Mouse (Mus musculus) heart, postnatal 0 days (tissue): Measurements from ENCODE around the gene Mpig6b. TPM values are rescaled to one million over a fixed set of nuclear protein-coding genes. Genes with fewer than 3 reads are reported as not detected.

Source experiments
- ATAC-seq: fragments of 200-750 bp; cut with Nextera tagmentation; 2 replicates; pipeline ENCODE4 v1.8.0; 2017; ENCODE audit warnings: low read depth, moderate number of reproducible peaks, moderate library complexity; ENCODE audit not compliant: insufficient read depth
- DNase-seq: peaks from one replicate; pipeline ENCODE4 v3.0.0-alpha.2; 2016; ENCODE audit warnings: low spot score
- H3K27ac ChIP-seq: fragments of 300-500 bp; sonication (generic); 2 replicates; pipeline ENCODE4 v1.5.1; 2014; ENCODE audit warnings: low read depth, mild to moderate bottlenecking
- H3K27me3 ChIP-seq: fragments of 300-500 bp; sonication (generic); 2 replicates; pipeline ENCODE4 v1.6.1; 2014; ENCODE audit warnings: low read length, mixed read lengths; ENCODE audit not compliant: control insufficient read depth, insufficient read depth
- H3K36me3 ChIP-seq: fragments of 300-500 bp; sonication (generic); replicated peaks from 2 replicates; pipeline ENCODE4 v1.6.1; 2014; ENCODE audit warnings: low read length, mixed read lengths; ENCODE audit not compliant: control insufficient read depth, insufficient read depth
- H3K4me1 ChIP-seq: fragments of 300-500 bp; sonication (generic); 2 replicates; pipeline ENCODE4 v1.6.1; 2014; ENCODE audit warnings: antibody characterized with exemption; ENCODE audit not compliant: control insufficient read depth, insufficient read depth
- H3K4me2 ChIP-seq: fragments of 300-500 bp; sonication (generic); 2 replicates; pipeline ENCODE4 v1.6.1; 2014; ENCODE audit warnings: low read depth, mild to moderate bottlenecking, low read length, moderate library complexity
- H3K4me3 ChIP-seq: fragments of 300-500 bp; sonication (generic); 2 replicates; pipeline ENCODE4 v1.5.1; 2014; ENCODE audit warnings: low read depth, low read length
- H3K9ac ChIP-seq: fragments of 300-500 bp; sonication (generic); replicated peaks from 2 replicates; pipeline ENCODE4 v1.6.1; 2014; ENCODE audit warnings: low read depth, low read length, mixed read lengths
- H3K9me3 ChIP-seq: fragments of 300-500 bp; sonication (generic); replicated peaks from 2 replicates; pipeline ENCODE4 v1.6.1; 2016; ENCODE audit warnings: low read length; ENCODE audit not compliant: control insufficient read depth
- CTCF ChIP-seq: IDR thresholded peaks from 2 replicates; pipeline ENCODE4 v1.5.1; 2016; ENCODE audit warnings: antibody characterized with exemption, control low read depth, low read depth
- EP300 ChIP-seq: IDR thresholded peaks from 2 replicates; pipeline ENCODE4 v1.6.1; 2016; ENCODE audit warnings: antibody characterized with exemption, low read depth
- WGBS: fragments of 180-500 bp; shearing (Covaris S2); extraction: QIAGEN DNeasy Blood & Tissue Kit; methylation state at CpG from one replicate; pipeline ENCODE4 v1.1.7; 2014; 5-methylcytosine and 5-hydroxymethylcytosine counted together
- polyA plus RNA-seq: library from polyadenylated mRNA; unstranded; fragments of >200 nt; fragmentation: Nextera tagmentation; extraction: Ambion mirVana; gene quantifications from 2 replicates; pipeline ENCODE4 v1.2.1, GENCODE M21; 2015
- total RNA-seq: library from RNA; depleted of rRNA; stranded (reverse); fragments of >200 nt; gene quantifications from 2 replicates; pipeline ENCODE4 v1.2.3, GENCODE M21; 2014; ENCODE audit warnings: low replicate concordance

Gene Mpig6b
- total and polyA plus RNA-seq, 2 experiments from 2014 or later: 0.15 TPM; not detected in 1

GRCm38 (mm10) chr17:35082841-35083576 is 17.0 kb upstream of the Mpig6b start:
- no peak for ATAC-seq
- Histone ChIP-seq H3K27ac (no peak overlapping the region), H3K9me3 (no peaks in the 10 kb centered on the region), H3K27me3 (no peaks in the 10 kb centered on the region; the same call in 1 of the 2 replicates), H3K9ac (no peak overlapping the region), H3K36me3 (no peaks in the 10 kb centered on the region), H3K4me1 (0 out of 2 replicates have a peak, but pooled peaks cover 5% of the 10 kb centered on the region), H3K4me2 (no peak overlapping the region), H3K4me3 (no peak overlapping the region)
- no peak for TF ChIP-seq EP300
- no peak for TF ChIP-seq CTCF
- 77% methylated on average over 16 of the region's 16 CpGs for WGBS
- no peak for DNase-seq

GRCm38 (mm10) chr17:35080710-35081109 is 14.7 kb upstream of the Mpig6b start:
- H3K9me3 ChIP-seq: no peaks in the 10 kb centered on the region
- H3K36me3 ChIP-seq: no peaks in the 10 kb centered on the region
- no peaks in the 10 kb centered on the region; the same call in 1 of the 2 replicates for H3K27me3 ChIP-seq
- H3K4me3 ChIP-seq: no peak overlapping the region
- DNase-seq (no peak), ATAC-seq (no peak)
- no peak overlapping the region for H3K4me2 ChIP-seq
- H3K4me1 ChIP-seq: peaks cover 15% of the 10 kb centered on the region; the same call in 1 of the 2 replicates
- 90% methylated on average over 4 of the region's 4 CpGs for WGBS
- no peak overlapping the region for H3K9ac ChIP-seq
- TF ChIP-seq EP300 (no peak), CTCF (no peak)
- H3K27ac ChIP-seq: no peak overlapping the region

DNA sequence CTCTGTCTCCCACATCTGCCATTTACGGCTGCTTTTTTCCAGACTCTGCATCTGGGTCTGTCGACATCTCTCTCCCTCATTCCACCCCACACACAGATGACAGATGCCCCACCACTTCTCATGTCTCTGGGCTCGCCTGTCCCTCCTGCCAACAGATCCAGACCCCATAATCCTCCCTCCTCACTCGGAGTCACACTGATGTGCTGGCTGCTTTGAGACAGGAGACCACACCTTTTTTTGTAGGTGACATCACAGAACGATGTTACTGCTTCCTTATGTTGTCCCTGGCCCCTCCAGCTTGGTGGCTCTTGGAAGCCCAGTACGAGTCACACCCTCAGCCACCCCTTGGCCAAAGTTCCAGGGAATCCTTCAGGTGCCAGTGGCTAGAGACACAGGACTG is 14.3 kb upstream of the Mpig6b start:
- ATAC-seq (no peak), DNase-seq (no peak)
- WGBS: 34% methylated on average over 6 of the region's 6 CpGs
- H3K4me1 ChIP-seq: peaks cover 15% of the 10 kb centered on the region; the same call in 1 of the 2 replicates
- H3K4me2 ChIP-seq: peak overlapping the region; percentile 42; the same call in 1 of the 2 replicates
- H3K9ac ChIP-seq: no peak overlapping the region
- H3K36me3 ChIP-seq: no peaks in the 10 kb centered on the region
- no peak overlapping the region for H3K4me3 ChIP-seq
- H3K27ac ChIP-seq: no peak overlapping the region
- TF ChIP-seq CTCF: no peak
- TF ChIP-seq EP300: no peak
- H3K27me3 ChIP-seq: no peaks in the 10 kb centered on the region; the same call in 1 of the 2 replicates
- H3K9me3 ChIP-seq: no peaks in the 10 kb centered on the region

DNA sequence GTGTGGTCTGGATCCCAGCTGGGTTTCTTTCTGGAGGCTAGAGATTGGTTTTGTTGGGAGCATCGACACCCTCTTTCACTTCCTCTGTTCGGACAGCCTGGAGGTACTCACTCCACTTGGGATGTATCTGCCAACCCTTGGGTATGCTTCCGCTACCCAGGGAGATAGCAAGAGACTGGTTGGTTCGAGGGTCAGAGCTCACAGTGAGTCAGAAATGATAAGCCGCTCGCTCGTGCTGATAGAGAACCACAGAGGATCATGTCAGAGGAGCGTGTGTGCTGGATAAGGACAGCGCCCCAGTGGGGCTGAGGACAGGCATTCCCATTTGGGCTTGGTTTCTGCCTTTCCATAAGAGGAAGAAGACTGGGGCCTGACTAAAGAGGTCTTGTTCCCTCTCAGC is 13.8 kb upstream of the Mpig6b start:
- DNase-seq (no peak), ATAC-seq (0 out of 2 replicates have a peak, but pooled peaks have one; percentile 24)
- H3K9ac ChIP-seq: no peak overlapping the region
- no peak overlapping the region for H3K4me3 ChIP-seq
- WGBS: 10% methylated on average over 9 of the region's 9 CpGs
- no peak overlapping the region for H3K27ac ChIP-seq
- no peaks in the 10 kb centered on the region; the same call in 1 of the 2 replicates for H3K27me3 ChIP-seq
- peak overlapping the region; percentile 42 for H3K4me2 ChIP-seq
- no peaks in the 10 kb centered on the region for H3K36me3 ChIP-seq
- H3K4me1 ChIP-seq: peaks cover 15% of the 10 kb centered on the region; the same call in 1 of the 2 replicates
- TF ChIP-seq EP300 (no peak), CTCF (peak; percentile 18; the same call in 1 of the 2 replicates)
- no peaks in the 10 kb centered on the region for H3K9me3 ChIP-seq

DNA sequence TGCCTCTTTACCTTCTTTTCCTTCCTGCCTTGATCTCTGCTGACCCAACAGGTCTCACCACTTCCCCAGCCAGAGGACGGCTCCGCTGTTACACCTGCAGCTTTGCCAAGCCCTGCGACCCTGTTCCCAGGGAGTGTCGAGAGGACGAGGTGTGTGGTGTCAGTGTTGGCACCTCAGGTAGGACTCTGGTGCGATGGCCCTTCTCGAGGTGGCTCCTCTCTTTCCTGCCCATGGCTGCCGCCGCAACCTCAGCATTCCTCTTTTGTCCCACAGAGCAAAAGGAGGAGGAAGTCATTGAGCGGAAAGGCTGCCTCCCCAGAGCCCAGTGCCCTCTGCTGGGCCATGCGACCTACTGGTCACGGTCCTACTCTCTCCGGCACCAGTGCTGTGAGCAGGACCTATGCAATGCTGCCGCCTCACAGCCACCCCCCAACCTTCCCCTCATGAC is 11.8 kb upstream of the Mpig6b start, which contains the start of gene Ly6g6d:
Ly6g6d (minus strand) TSS at position 280 of the 448 bp plus-strand sequence.
- no peak for TF ChIP-seq EP300
- TF ChIP-seq CTCF: peak; percentile 62
- Histone ChIP-seq H3K27me3 (no peaks in the 10 kb centered on the region; the same call in 1 of the 2 replicates), H3K4me1 (peaks cover 15% of the 10 kb centered on the region; the same call in 1 of the 2 replicates), H3K27ac (no peak within 1 kb of the TSS), H3K36me3 (no peaks in the 10 kb centered on the region), H3K4me2 (peak within 1 kb of the TSS; percentile 58), H3K9me3 (no peaks in the 10 kb centered on the region), H3K4me3 (peak within 1 kb of the TSS; percentile 36), H3K9ac (peak within 1 kb of the TSS; percentile 51)
- WGBS: 11% methylated on average over 14 of the region's 14 CpGs
- ATAC-seq (peak; percentile 82), DNase-seq (peak; percentile 73)
